Comparison of ENCODE assay signal across 20 mouse cellular contexts in the genomic region with DNA sequence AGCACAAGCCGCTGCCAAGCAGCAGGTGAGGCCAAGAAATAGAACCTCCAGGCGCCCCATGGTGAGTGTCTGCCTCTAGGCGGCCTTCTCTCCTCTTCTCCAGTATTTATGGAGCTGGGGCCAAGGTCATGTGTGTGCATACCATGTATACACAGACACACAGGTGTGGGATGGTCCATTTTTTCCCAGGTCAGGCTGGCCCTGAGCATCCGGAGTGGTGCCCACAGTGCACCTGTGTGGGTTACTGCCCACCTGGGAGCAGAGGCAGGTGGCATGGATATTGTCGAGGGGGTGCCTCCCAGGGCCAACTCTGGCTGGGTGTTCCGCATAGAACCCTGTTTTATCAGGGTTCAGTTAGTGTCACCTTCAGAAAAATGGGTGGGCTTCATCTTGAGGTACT. TPM values are rescaled to one million over a fixed set of nuclear protein-coding genes. Genes with fewer than 3 reads are reported as not detected.
"Had no signal": no experiment of that assay in that cellular context is flagged by ENCODE, and none has a peak within 500 bp of the region (broad histone marks: within the 10 kb centered on the region; RNA-seq: fewer than 3 reads in every experiment).

TSS of gene Cel (minus strand) at position 101 of the 400 bp plus-strand sequence.

- H3K4me1 ChIP-seq: liver, embryonic 15.5 days; midbrain, embryonic 10.5 days; neural tube, embryonic 15.5 days had no signal

- H3K4me2 ChIP-seq: limb, embryonic 12.5 days; liver, embryonic 11.5 days; liver, embryonic 15.5 days; lung, embryonic 14.5 days; neural tube, embryonic 15.5 days had no signal

- H3K9me3 ChIP-seq: limb, embryonic 12.5 days; liver, embryonic 15.5 days; midbrain, embryonic 10.5 days; neural tube, embryonic 15.5 days had no signal

- H3K27me3 ChIP-seq: limb, embryonic 12.5 days; liver, embryonic 15.5 days; neural tube, embryonic 15.5 days had no signal

- H3K27ac ChIP-seq: limb, embryonic 12.5 days; liver, embryonic 15.5 days; midbrain, embryonic 10.5 days; neural tube, embryonic 15.5 days had no signal

- H3K9ac ChIP-seq: limb, embryonic 12.5 days; liver, embryonic 15.5 days; lung, embryonic 14.5 days; neural tube, embryonic 15.5 days had no signal

- DNase-seq: kidney, adult 2 months; kidney, postnatal 25 days; layer of hippocampus, adult 9-11 months; layer of hippocampus, postnatal 36 days; lung, embryonic 14.5 days; lung, postnatal 10 days; lung, postnatal 4 days; midbrain, embryonic 14.5 days; thymus, postnatal 4 days had no signal

- H3K4me3 ChIP-seq: limb, embryonic 12.5 days; liver, embryonic 15.5 days; midbrain, embryonic 10.5 days; myocyte; neural tube, embryonic 15.5 days had no signal

RNA-seq across cellular contexts. Expression of gene Cel, which starts in this region (rescaled TPM):
- total RNA-seq: layer of hippocampus, postnatal 36 days; left cerebral cortex, adult 8-10 months; left cerebral cortex, postnatal 25 days; megakaryocyte, adult 5-6 weeks had no signal
- polyA plus RNA-seq: kidney, adult 2 months; kidney, embryonic 16.5 days; limb, embryonic 12.5 days; liver, embryonic 11.5 days; lung, embryonic 14.5 days; midbrain, embryonic 10.5 days; midbrain, embryonic 14.5 days; myocyte; neural tube, embryonic 11.5 days had no signal
